Mouse (Mus musculus) G1E (cell line): Measurements from ENCODE around the gene Gtsf1.

ENCODE experiments used
- CTCF ChIP-seq: IDR thresholded peaks from 2 replicates; pipeline ENCODE4 v1.5.1; 2012; ENCODE audit warnings: low read depth, low read length, inconsistent platforms, mixed read lengths
- POLR2AphosphoS5 ChIP-seq: IDR thresholded peaks from 2 replicates; pipeline ENCODE4 v1.6.1; 2012; ENCODE audit warnings: low read depth, low read length, inconsistent platforms; ENCODE audit not compliant: insufficient replicate concordance
- TAL1 ChIP-seq: conservative IDR thresholded peaks from 2 replicates; pipeline ENCODE4 v1.6.1; 2012; ENCODE audit warnings: low read depth, low read length, inconsistent platforms, mixed read lengths

DNA sequence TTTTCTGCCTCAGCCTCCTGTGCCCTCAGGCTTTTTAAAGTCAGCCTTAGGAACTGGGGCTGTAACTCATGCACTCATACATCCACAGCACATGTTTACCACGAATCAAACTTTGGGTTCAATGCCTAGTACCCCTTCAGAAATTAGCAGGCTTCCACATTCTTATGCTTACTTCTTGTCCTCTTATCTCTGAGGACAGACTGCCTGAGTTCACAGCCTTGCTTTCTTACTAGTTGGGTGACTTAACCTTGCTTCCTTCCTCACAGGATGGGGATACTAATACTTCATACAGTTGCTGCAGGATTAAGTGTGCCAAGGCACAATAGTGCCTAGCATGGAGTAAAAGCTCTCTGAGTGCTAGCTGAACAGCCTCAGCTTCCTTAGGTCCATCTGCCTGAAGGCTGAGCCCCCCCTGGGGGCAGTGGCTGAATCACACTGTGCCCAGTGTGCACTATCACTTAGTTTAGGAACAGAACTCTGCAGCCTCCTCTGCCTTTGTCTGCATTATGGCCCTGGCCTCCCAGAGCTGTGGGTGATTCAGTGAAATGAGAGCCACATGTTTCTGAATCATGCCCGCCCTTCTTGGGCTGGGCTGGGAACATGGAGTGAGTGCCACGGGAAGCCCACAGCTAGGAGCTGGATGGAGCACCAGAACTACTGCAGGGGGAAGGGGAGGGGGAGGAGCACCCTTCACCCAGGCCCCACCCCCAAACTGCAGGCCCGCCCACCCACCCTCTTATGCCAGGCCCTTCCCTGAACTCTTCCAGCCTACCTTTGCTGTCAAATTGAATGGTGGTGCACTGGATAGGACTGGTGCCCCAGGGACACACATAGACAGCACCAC, 71.8 kb downstream of the Gtsf1 start:
- TF ChIP-seq POLR2AphosphoS5 (no peak), TAL1 (no peak), CTCF (no peak)
